Mouse (Mus musculus) intestine, embryonic 16.5 days (tissue): ENCODE data around the gene Ptprk. TPM values are rescaled to one million over a fixed set of nuclear protein-coding genes. Genes with fewer than 3 reads are reported as not detected.

Experiments used
- ATAC-seq: fragments of 200-750 bp; cut with Nextera tagmentation; 2 replicates; pipeline ENCODE4 v1.8.0; 2017; ENCODE audit warnings: moderate TSS enrichment, moderate library complexity
- H3K27ac ChIP-seq: fragments of 300-500 bp; sonication (generic); 2 replicates; pipeline ENCODE4 v1.5.1; 2014; ENCODE audit warnings: mild to moderate bottlenecking, low read length
- H3K27me3 ChIP-seq: fragments of 300-500 bp; sonication (generic); replicated peaks from 2 replicates; pipeline ENCODE4 v1.6.1; 2014; ENCODE audit warnings: low read length, control low read depth, mixed read lengths; ENCODE audit not compliant: control insufficient read depth, insufficient read depth
- H3K36me3 ChIP-seq: fragments of 300-500 bp; sonication (generic); 2 replicates; pipeline ENCODE4 v1.6.1; 2014; ENCODE audit warnings: low read length, control low read depth; ENCODE audit not compliant: control insufficient read depth, insufficient read depth
- H3K4me1 ChIP-seq: fragments of 300-500 bp; sonication (generic); 2 replicates; pipeline ENCODE4 v1.6.1; 2014; ENCODE audit warnings: low read length, control low read depth, mixed read lengths; ENCODE audit not compliant: control insufficient read depth, insufficient read depth
- H3K4me2 ChIP-seq: fragments of 300-500 bp; sonication (generic); 2 replicates; pipeline ENCODE4 v1.6.1; 2014; ENCODE audit warnings: low read depth, low read length, control low read depth
- H3K4me3 ChIP-seq: fragments of 300-500 bp; sonication (generic); 2 replicates; pipeline ENCODE4 v1.5.1; 2014; ENCODE audit warnings: mild to moderate bottlenecking, low read length
- H3K9ac ChIP-seq: fragments of 300-500 bp; sonication (generic); 2 replicates; pipeline ENCODE4 v1.6.1; 2014; ENCODE audit warnings: low read depth, low read length
- H3K9me3 ChIP-seq: fragments of 300-500 bp; sonication (generic); 2 replicates; pipeline ENCODE4 v1.6.1; 2016; ENCODE audit warnings: low read length, control low read depth; ENCODE audit not compliant: control insufficient read depth
- WGBS: fragments of 180-500 bp; shearing (Covaris S2); extraction: QIAGEN DNeasy Blood & Tissue Kit; methylation state at CpG from one replicate; pipeline ENCODE4 v1.1.7; 2014; 5-methylcytosine and 5-hydroxymethylcytosine counted together
- polyA plus RNA-seq: library from polyadenylated mRNA; unstranded; fragments of >200 nt; fragmentation: Nextera tagmentation; extraction: Ambion mirVana; gene quantifications from 2 replicates; pipeline ENCODE4 v1.2.1, GENCODE M21; 2015

Gene Ptprk
- polyA plus RNA-seq, 1 experiment from 2014 or later = 34.6 TPM

DNA sequence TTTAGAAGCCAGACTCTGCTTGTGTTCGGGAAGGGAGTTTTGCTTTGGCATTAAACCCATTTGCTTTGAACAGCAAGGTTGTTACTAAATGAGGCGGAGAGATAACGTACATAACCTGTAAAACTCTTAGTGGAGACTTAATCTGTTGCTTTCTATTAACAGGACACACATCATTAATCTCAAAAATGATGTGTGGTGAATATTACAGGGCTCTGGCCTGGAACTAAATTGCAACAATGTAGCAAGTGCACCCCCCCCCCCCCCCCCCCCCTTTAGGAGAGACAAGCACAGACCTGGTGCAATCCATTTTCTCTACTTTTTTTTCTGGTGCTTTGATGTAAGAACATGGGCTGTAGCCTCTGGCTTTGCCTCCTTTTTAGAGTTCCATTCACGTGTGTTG, 195.7 kb downstream of the Ptprk start:
- no peak for ATAC-seq
- Histone ChIP-seq H3K27me3 (no peaks in the 10 kb centered on the region), H3K9me3 (no peaks in the 10 kb centered on the region), H3K4me1 (no peaks in the 10 kb centered on the region), H3K27ac (no peak overlapping the region), H3K9ac (no peak overlapping the region), H3K4me2 (no peak overlapping the region), H3K4me3 (no peak overlapping the region), H3K36me3 (no peaks in the 10 kb centered on the region)
- 77% methylated on average over 4 of the region's 4 CpGs for whole genome bisulfite sequencing

GRCm38 (mm10) chr10:28271729-28272606, 197.3 kb downstream of the Ptprk start:
- Histone ChIP-seq H3K27ac (no peak overlapping the region), H3K4me2 (no peak overlapping the region), H3K9ac (no peak overlapping the region), H3K36me3 (no peaks in the 10 kb centered on the region), H3K27me3 (no peaks in the 10 kb centered on the region), H3K9me3 (no peaks in the 10 kb centered on the region), H3K4me3 (no peak overlapping the region), H3K4me1 (no peaks in the 10 kb centered on the region)
- 63% methylated on average over 8 of the region's 8 CpGs for WGBS
- ATAC-seq = no peak

DNA sequence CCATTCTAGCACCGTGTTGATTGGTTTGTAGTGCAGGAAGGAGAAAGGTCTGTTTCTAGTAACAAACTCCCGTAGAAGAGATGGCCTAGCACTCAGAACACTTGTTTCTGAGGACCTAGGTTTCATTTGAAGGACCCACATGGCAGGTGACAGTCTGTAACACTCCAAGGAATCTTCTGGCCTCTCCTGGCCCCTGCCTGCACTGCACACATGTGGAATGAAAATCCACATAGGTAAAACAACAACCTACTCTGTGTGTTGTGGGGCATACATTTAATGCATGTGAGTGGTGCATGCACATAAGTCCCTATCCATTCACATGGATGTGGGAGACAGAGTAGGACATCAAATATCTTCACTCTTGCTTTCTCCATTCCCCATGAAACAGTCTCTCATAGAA, 204.1 kb downstream of the Ptprk start:
- H3K9ac ChIP-seq = no peak overlapping the region
- H3K4me1 ChIP-seq = no peaks in the 10 kb centered on the region
- WGBS = 95% methylated on average over 2 of the region's 2 CpGs
- H3K9me3 ChIP-seq = no peaks in the 10 kb centered on the region
- H3K4me3 ChIP-seq = no peak overlapping the region
- H3K27ac ChIP-seq = no peak overlapping the region
- no peak overlapping the region for H3K4me2 ChIP-seq
- no peaks in the 10 kb centered on the region for H3K27me3 ChIP-seq
- H3K36me3 ChIP-seq = no peaks in the 10 kb centered on the region
- ATAC-seq = no peak

- H3K4me3 ChIP-seq = no peak overlapping the region
- no peaks in the 10 kb centered on the region for H3K27me3 ChIP-seq
- H3K4me1 ChIP-seq = no peaks in the 10 kb centered on the region
- whole genome bisulfite sequencing = 38% methylated on average over 1 of the region's 1 CpGs
- ATAC-seq = no peak
- H3K4me2 ChIP-seq = no peak overlapping the region
- no peak overlapping the region for H3K9ac ChIP-seq
- no peaks in the 10 kb centered on the region for H3K36me3 ChIP-seq
- H3K9me3 ChIP-seq = no peaks in the 10 kb centered on the region
- H3K27ac ChIP-seq = no peak overlapping the region
These were observed 222.9 kb downstream of the Ptprk start for GRCm38 (mm10) chr10:28297531-28297930.

DNA sequence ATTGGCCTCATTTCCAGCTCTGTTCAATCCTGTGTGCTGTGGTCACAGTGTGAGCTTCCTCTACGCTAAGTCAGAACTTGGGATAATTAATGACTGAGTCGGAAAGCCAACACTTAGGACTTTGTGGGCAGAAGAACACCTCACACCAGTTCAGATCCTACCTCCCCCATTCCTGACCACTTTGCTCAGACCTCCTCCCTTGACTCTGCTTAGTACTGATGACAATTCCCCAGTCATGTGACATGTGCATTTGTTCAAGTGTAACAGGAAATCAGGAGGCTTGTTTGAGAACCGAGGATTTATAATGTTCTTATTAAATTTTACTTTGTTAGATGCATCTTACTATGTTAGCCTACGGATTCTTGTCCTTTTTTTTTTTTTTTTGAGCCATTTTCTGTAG, 224.6 kb downstream of the Ptprk start:
- 85% methylated on average over 4 of the region's 4 CpGs for WGBS
- Histone ChIP-seq H3K9ac (no peak overlapping the region), H3K4me2 (no peak overlapping the region), H3K9me3 (no peaks in the 10 kb centered on the region), H3K27me3 (no peaks in the 10 kb centered on the region), H3K4me3 (no peak overlapping the region), H3K4me1 (no peaks in the 10 kb centered on the region), H3K27ac (no peak overlapping the region), H3K36me3 (no peaks in the 10 kb centered on the region)
- ATAC-seq = no peak

- no peaks in the 10 kb centered on the region for H3K27me3 ChIP-seq
- H3K4me3 ChIP-seq = no peak overlapping the region
- no peak overlapping the region for H3K9ac ChIP-seq
- H3K27ac ChIP-seq = no peak overlapping the region
- ATAC-seq = no peak
- H3K9me3 ChIP-seq = no peaks in the 10 kb centered on the region
- no peaks in the 10 kb centered on the region for H3K4me1 ChIP-seq
- H3K36me3 ChIP-seq = no peaks in the 10 kb centered on the region
- H3K4me2 ChIP-seq = no peak overlapping the region
These were observed 229.2 kb downstream of the Ptprk start for GRCm38 (mm10) chr10:28303856-28304255.

DNA sequence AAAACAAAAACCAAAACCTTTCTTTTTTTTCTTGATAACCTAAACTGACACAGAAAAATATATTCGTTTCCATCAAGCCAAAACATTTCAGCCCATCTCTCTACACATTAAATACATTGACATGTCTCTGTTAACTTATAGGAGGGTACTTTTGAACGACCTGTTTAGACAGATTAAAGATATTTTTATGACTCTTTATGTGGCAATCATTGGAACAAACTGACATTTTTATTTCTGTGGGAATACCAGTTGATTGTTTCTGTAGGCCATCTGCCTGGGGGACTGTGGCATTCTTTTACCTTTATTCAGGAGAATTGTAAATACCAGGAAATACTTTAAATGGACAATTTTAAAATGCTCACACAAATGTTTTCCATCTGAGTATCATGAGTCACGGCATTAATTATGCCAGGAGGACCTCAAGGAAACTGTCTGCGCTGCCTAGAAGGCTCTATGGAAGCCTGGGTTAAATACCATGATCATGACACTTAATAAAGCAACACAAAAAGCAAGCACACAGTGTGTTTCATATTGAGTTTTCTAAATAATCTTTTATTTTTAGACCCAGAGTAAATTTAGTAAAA, 229.8 kb downstream of the Ptprk start:
- no peaks in the 10 kb centered on the region for H3K36me3 ChIP-seq
- no peaks in the 10 kb centered on the region for H3K9me3 ChIP-seq
- no peak overlapping the region for H3K4me3 ChIP-seq
- ATAC-seq = no peak
- H3K4me2 ChIP-seq = no peak overlapping the region
- 63% methylated on average over 4 of the region's 4 CpGs for WGBS
- H3K27me3 ChIP-seq = no peaks in the 10 kb centered on the region
- H3K9ac ChIP-seq = no peak overlapping the region
- no peak overlapping the region for H3K27ac ChIP-seq
- no peaks in the 10 kb centered on the region for H3K4me1 ChIP-seq

- Histone ChIP-seq H3K9me3 (no peaks in the 10 kb centered on the region), H3K4me1 (0 out of 2 replicates have a peak, but pooled peaks cover 3% of the 10 kb centered on the region), H3K4me3 (no peak overlapping the region), H3K27me3 (no peaks in the 10 kb centered on the region), H3K4me2 (no peak overlapping the region), H3K9ac (no peak overlapping the region), H3K36me3 (no peaks in the 10 kb centered on the region), H3K27ac (no peak overlapping the region)
- WGBS = 61% methylated on average over 6 of the region's 6 CpGs
- ATAC-seq = no peak
These were observed 231.9 kb downstream of the Ptprk start for GRCm38 (mm10) chr10:28306451-28307086.

DNA sequence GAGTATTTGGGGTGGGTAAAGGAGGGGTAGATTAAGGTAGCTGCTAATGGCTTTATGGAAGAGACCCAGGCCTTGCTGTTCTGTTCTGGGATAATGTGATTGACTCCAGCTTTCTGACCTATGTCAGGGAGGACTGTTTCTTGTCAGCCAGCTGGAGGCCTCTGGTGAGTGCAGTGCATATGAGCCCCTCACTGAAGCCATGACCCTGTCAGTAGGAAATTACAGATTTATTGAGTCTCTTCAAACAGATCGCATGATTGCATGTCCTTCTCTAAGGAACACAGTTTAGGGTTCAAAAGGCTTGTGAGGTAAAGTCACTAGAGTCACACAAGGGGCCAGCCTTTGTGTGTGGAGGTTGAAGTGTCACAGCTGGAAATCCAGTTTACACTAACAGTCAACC, 236.7 kb downstream of the Ptprk start:
- no peak overlapping the region for H3K4me2 ChIP-seq
- H3K9me3 ChIP-seq = no peaks in the 10 kb centered on the region
- H3K27me3 ChIP-seq = no peaks in the 10 kb centered on the region
- no peaks in the 10 kb centered on the region for H3K36me3 ChIP-seq
- no peak overlapping the region for H3K4me3 ChIP-seq
- no peak for ATAC-seq
- H3K9ac ChIP-seq = no peak overlapping the region
- 0 out of 2 replicates have a peak, but pooled peaks cover 3% of the 10 kb centered on the region for H3K4me1 ChIP-seq
- no peak overlapping the region for H3K27ac ChIP-seq
- 18% methylated on average over 1 of the region's 1 CpGs for WGBS
